Mouse (Mus musculus) megakaryocyte, embryonic 14.5 days (primary cell): ENCODE data around the gene Tcn2.

Experiments used
- FLI1 ChIP-seq: IDR thresholded peaks from 2 replicates; pipeline ENCODE4 v1.6.1; 2012; ENCODE audit warnings: low read length, inconsistent platforms, mixed read lengths
- GATA1 ChIP-seq: IDR thresholded peaks from 3 replicates; pipeline ENCODE4 v1.6.1; 2012; ENCODE audit warnings: mixed read lengths, low read length, inconsistent platforms, borderline replicate concordance

DNA sequence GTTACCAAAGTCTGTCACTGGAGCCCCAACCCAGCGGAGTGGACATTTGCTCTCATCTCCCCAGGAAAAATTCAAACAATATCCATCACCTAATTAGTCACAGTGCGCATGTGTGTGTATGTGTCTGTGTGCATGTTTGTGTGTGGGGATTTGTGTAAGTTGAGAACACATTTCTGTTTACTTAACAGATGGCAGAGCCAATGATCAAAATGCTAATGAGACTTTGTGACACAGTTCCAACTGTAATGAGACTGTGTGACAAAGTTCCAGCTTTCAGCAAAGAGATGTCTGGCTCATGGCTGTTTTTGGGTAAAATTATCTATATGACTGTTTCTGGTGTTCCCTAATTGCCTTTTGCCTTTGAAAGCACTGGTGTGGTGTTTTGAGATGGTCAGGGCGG is 4.4 kb upstream of the Tcn2 start:
- TF ChIP-seq FLI1 (no peak), GATA1 (no peak)
